Mouse (Mus musculus) forebrain, embryonic 14.5 days (tissue): ENCODE data around the gene Prdm2. TPM values are rescaled to one million over a fixed set of nuclear protein-coding genes. Genes with fewer than 3 reads are reported as not detected.

Source experiments
- ATAC-seq: fragments of 200-750 bp; cut with Nextera tagmentation; 2 replicates; pipeline ENCODE4 v1.8.0; 2017; ENCODE audit warnings: mild to moderate bottlenecking, moderate library complexity
- DNase-seq: peaks from one replicate; pipeline ENCODE4 v3.0.0-alpha.2; 2015; ENCODE audit warnings: low spot score
- H3K27ac ChIP-seq: fragments of 300-500 bp; sonication (generic); 2 replicates; pipeline ENCODE4 v1.5.1; 2014; ENCODE audit warnings: low read depth, mild to moderate bottlenecking, control low read depth, low read length, moderate library complexity
- H3K27me3 ChIP-seq: fragments of 300-500 bp; sonication (generic); replicated peaks from 2 replicates; pipeline ENCODE4 v1.6.1; 2014; ENCODE audit warnings: low read length, control low read depth, mixed read lengths; ENCODE audit not compliant: control insufficient read depth, insufficient read depth
- H3K36me3 ChIP-seq: fragments of 300-500 bp; sonication (generic); 2 replicates; pipeline ENCODE4 v1.6.1; 2014; ENCODE audit warnings: low read length, control low read depth; ENCODE audit not compliant: control insufficient read depth, insufficient read depth
- H3K4me1 ChIP-seq: fragments of 300-500 bp; sonication (generic); 2 replicates; pipeline ENCODE4 v1.6.1; 2014; ENCODE audit warnings: antibody characterized with exemption, low read length, control low read depth; ENCODE audit not compliant: control insufficient read depth, insufficient read depth
- H3K4me2 ChIP-seq: fragments of 300-500 bp; sonication (generic); 2 replicates; pipeline ENCODE4 v1.6.1; 2014; ENCODE audit warnings: mild to moderate bottlenecking, control low read depth, low read length
- H3K4me3 ChIP-seq: fragments of 300-500 bp; sonication (generic); 2 replicates; pipeline ENCODE4 v1.5.1; 2014; ENCODE audit warnings: low read depth, low read length, control low read depth
- H3K9ac ChIP-seq: fragments of 300-500 bp; sonication (generic); 2 replicates; pipeline ENCODE4 v1.6.1; 2014; ENCODE audit warnings: mild to moderate bottlenecking, low read length, control low read depth, moderate library complexity
- H3K9me3 ChIP-seq: fragments of 300-500 bp; sonication (generic); replicated peaks from 2 replicates; pipeline ENCODE4 v1.6.1; 2016; ENCODE audit warnings: low read length, control low read depth, mixed read lengths; ENCODE audit not compliant: control insufficient read depth
- WGBS: fragments of 180-500 bp; shearing (Covaris S2); extraction: QIAGEN DNeasy Blood & Tissue Kit; methylation state at CpG from one replicate; pipeline ENCODE4 v1.1.7; 2014; 5-methylcytosine and 5-hydroxymethylcytosine counted together
- polyA plus RNA-seq: library from polyadenylated mRNA; unstranded; fragments of >200 nt; fragmentation: Nextera tagmentation; extraction: Ambion mirVana; gene quantifications from 2 replicates; pipeline ENCODE4 v1.2.1, GENCODE M21; 2014

Gene Prdm2
- polyA plus RNA-seq, 1 experiment from 2014 or later = 13.1 TPM

DNA sequence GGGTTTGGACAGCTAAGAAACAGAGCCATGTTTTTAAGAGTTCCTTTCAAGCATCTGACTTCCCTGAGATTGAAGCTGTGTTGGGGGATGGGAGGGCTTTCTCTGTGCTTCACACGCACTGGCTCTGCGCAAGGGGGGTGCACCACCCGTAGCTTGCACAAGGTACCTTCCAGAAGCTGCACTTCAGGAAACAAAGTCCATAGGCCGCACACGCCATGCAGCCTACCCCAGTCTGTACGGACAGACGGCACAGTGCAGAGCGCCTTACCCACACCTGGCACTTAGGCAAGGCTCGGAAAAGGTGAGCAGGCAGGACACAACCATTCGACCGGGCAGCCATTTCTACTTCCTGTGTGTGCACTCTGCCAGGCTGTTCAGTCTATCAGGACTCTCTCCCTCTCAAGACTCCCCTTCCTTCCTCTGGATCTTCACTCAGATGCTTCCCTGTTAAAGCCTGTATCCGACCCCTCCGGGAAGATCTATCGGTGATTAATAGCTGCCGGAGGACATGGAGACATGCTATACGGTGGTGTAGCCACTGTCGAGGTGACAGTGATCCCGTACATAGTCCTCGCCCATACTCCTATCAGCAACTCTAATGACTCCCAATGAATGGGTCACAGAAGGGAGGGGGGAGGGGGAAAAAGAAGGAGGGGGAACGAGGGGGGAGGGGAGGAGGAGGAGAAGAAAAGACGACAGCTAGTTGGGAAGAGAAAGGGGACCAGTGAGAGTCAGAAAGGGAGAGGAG lies 98.4 kb downstream of the Prdm2 start:
- H3K27ac ChIP-seq = no peak overlapping the region
- DNase-seq (no peak), ATAC-seq (peak; percentile 38; the same call in 1 of the 2 replicates)
- no peaks in the 10 kb centered on the region for H3K27me3 ChIP-seq
- H3K4me1 ChIP-seq = no peaks in the 10 kb centered on the region
- H3K4me2 ChIP-seq = no peak overlapping the region
- H3K9ac ChIP-seq = no peak overlapping the region
- peaks cover 22% of the 10 kb centered on the region for H3K36me3 ChIP-seq
- no peaks in the 10 kb centered on the region for H3K9me3 ChIP-seq
- 78% methylated on average over 21 of the region's 21 CpGs for WGBS
- H3K4me3 ChIP-seq = no peak overlapping the region

GRCm38 (mm10) chr4:143112985-143113384 lies 99.8 kb downstream of the Prdm2 start:
- peak; percentile 47 for DNase-seq
- Histone ChIP-seq H3K4me1 (no peaks in the 10 kb centered on the region), H3K4me2 (no peak overlapping the region), H3K9ac (no peak overlapping the region), H3K36me3 (peaks cover 36% of the 10 kb centered on the region), H3K9me3 (no peaks in the 10 kb centered on the region), H3K4me3 (no peak overlapping the region), H3K27ac (no peak overlapping the region), H3K27me3 (no peaks in the 10 kb centered on the region)
- 0 out of 2 replicates have a peak, but pooled peaks have one; percentile 29 for ATAC-seq
- 34% methylated on average over 6 of the region's 6 CpGs for WGBS

GRCm38 (mm10) chr4:143112439-143112838 lies 100.4 kb downstream of the Prdm2 start:
- no peaks in the 10 kb centered on the region for H3K9me3 ChIP-seq
- H3K27ac ChIP-seq = no peak overlapping the region
- no peaks in the 10 kb centered on the region for H3K27me3 ChIP-seq
- WGBS = 92% methylated on average over 2 of the region's 2 CpGs
- H3K9ac ChIP-seq = no peak overlapping the region
- no peak overlapping the region for H3K4me3 ChIP-seq
- DNase-seq = no peak
- no peak for ATAC-seq
- no peak overlapping the region for H3K4me2 ChIP-seq
- no peaks in the 10 kb centered on the region for H3K4me1 ChIP-seq
- H3K36me3 ChIP-seq = peaks cover 40% of the 10 kb centered on the region

- no peaks in the 10 kb centered on the region for H3K9me3 ChIP-seq
- no peaks in the 10 kb centered on the region for H3K4me1 ChIP-seq
- H3K36me3 ChIP-seq = peaks cover 40% of the 10 kb centered on the region
- H3K4me2 ChIP-seq = no peak overlapping the region
- no peak overlapping the region for H3K4me3 ChIP-seq
- no peak for DNase-seq
- H3K27ac ChIP-seq = no peak overlapping the region
- no peak overlapping the region for H3K9ac ChIP-seq
- WGBS = 82% methylated on average over 5 of the region's 5 CpGs
- no peak for ATAC-seq
- no peaks in the 10 kb centered on the region for H3K27me3 ChIP-seq
These were observed 100.9 kb downstream of the Prdm2 start for GRCm38 (mm10) chr4:143111872-143112271.

DNA sequence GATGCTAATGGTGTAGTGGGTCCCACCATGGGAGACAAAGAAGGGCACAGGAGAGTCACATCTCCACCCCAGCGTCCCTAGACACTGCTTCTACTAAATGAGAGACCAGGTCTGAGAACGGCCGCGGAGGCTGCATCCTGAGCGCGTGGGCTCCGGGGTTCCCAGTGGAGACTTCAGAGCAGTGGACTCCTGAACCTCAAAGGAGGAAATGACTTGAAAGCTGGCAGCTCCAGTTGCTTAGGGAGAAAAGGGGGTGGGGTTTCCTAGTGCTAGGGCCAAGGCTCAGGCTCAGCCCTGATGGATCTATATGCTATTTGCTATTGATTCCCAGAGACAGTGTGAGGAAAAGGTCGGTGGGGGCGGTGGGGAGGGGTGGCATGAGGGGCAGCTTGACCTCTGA lies 104.2 kb downstream of the Prdm2 start:
- Histone ChIP-seq H3K36me3 (peaks cover 49% of the 10 kb centered on the region), H3K4me2 (no peak overlapping the region), H3K4me3 (no peak overlapping the region), H3K27ac (no peak overlapping the region), H3K9ac (no peak overlapping the region), H3K9me3 (no peaks in the 10 kb centered on the region), H3K27me3 (no peaks in the 10 kb centered on the region), H3K4me1 (no peaks in the 10 kb centered on the region)
- DNase-seq (no peak), ATAC-seq (no peak)
- WGBS = 82% methylated on average over 9 of the region's 9 CpGs

DNA sequence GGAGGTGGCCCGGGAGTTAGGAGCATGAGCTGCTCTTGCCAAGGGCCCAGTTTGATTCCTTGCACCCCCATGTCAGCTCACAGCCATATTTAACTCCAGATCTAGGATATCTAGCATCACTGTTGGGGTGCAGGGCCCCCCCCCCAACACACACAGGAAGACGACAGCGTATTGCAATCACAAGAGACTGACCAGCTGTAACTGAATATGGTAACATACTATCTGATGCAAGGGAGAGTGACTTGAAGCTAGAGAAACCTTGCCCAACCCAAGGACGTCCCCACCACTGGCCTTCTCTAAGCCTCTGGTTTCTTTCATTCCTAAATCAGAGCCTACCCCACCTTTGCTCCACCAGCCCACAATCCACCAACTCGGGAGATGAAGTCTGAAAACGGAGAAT lies 105.8 kb downstream of the Prdm2 start:
- Histone ChIP-seq H3K9me3 (no peaks in the 10 kb centered on the region), H3K27ac (no peak overlapping the region), H3K9ac (no peak overlapping the region), H3K4me3 (no peak overlapping the region), H3K36me3 (peaks cover 49% of the 10 kb centered on the region), H3K27me3 (no peaks in the 10 kb centered on the region), H3K4me1 (no peaks in the 10 kb centered on the region), H3K4me2 (no peak overlapping the region)
- ATAC-seq (no peak), DNase-seq (no peak)
- 88% methylated on average over 6 of the region's 6 CpGs for WGBS

DNA sequence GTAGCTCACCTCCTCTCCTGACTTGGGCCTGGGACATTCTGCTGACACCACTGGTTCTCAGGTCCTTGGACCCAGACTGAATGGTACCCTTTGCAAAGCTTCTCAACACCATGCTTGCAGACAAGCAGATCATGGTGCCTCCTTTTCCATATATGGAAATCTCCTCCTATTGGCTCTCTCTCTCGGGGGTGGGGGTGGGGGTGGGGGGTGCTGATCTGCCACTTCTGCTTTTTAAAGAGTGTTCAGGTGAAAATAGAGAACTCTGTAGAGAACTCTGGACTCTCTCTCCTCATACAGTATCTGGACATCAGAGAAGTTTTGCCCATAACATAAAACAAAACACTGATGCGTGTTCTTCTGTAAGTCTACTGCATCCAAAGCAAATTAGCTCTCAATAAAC lies 106.2 kb downstream of the Prdm2 start:
- H3K9me3 ChIP-seq = no peaks in the 10 kb centered on the region
- H3K4me3 ChIP-seq = no peak overlapping the region
- no peak overlapping the region for H3K27ac ChIP-seq
- no peaks in the 10 kb centered on the region for H3K27me3 ChIP-seq
- H3K4me1 ChIP-seq = no peaks in the 10 kb centered on the region
- DNase-seq (no peak), ATAC-seq (no peak)
- no peak overlapping the region for H3K9ac ChIP-seq
- WGBS = 83% methylated on average over 2 of the region's 2 CpGs
- H3K4me2 ChIP-seq = no peak overlapping the region
- peaks cover 48% of the 10 kb centered on the region for H3K36me3 ChIP-seq

GRCm38 (mm10) chr4:143104739-143105138 lies 108.1 kb downstream of the Prdm2 start:
- Histone ChIP-seq H3K4me2 (no peak overlapping the region), H3K27me3 (no peaks in the 10 kb centered on the region), H3K4me3 (no peak overlapping the region), H3K4me1 (no peaks in the 10 kb centered on the region), H3K27ac (no peak overlapping the region), H3K9ac (no peak overlapping the region), H3K36me3 (peaks cover 30% of the 10 kb centered on the region), H3K9me3 (no peaks in the 10 kb centered on the region)
- DNase-seq = no peak
- no peak for ATAC-seq
- WGBS = 88% methylated on average over 5 of the region's 5 CpGs

DNA sequence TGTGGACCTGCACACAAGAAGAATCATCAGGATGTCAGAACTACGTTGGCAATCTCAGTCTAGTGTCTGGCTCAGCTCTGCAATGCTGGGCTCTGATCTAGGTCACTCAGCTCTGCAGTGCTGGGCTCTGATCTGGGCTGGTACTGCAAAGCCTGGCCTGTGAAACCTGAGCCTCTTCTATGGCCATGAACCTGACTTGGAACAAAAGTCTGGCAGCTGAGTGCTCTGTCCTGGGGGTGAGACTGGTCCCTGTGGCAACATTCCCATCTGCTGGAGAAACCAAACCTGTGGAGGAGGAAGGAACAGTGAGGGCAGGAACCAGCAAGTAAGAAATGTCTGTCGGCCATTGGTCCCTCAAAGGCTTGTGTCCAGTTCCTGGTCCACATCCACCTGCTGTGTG lies 109.0 kb downstream of the Prdm2 start:
- Histone ChIP-seq H3K9me3 (no peaks in the 10 kb centered on the region), H3K36me3 (peaks cover 21% of the 10 kb centered on the region), H3K27ac (no peak overlapping the region), H3K9ac (no peak overlapping the region), H3K4me1 (no peaks in the 10 kb centered on the region), H3K27me3 (no peaks in the 10 kb centered on the region), H3K4me2 (no peak overlapping the region), H3K4me3 (no peak overlapping the region)
- no peak for DNase-seq
- ATAC-seq = no peak
- 83% methylated on average over 2 of the region's 2 CpGs for WGBS
